Mouse (Mus musculus) limb, embryonic 13.5 days (tissue): Measurements from ENCODE around the gene Dennd1a. TPM values are rescaled to one million over a fixed set of nuclear protein-coding genes. Genes with fewer than 3 reads are reported as not detected.

ENCODE experiments used
- ATAC-seq: fragments of 200-750 bp; cut with Nextera tagmentation; 2 replicates; pipeline ENCODE4 v1.8.0; 2017; ENCODE audit warnings: low read depth, moderate number of reproducible peaks, moderate TSS enrichment; ENCODE audit not compliant: low FRiP score
- H3K27ac ChIP-seq: fragments of 300-500 bp; sonication (generic); 2 replicates; pipeline ENCODE4 v1.5.1; 2015; ENCODE audit warnings: inconsistent platforms, mild to moderate bottlenecking, moderate library complexity
- H3K27me3 ChIP-seq: fragments of 300-500 bp; sonication (generic); 2 replicates; pipeline ENCODE4 v1.6.1; 2015; ENCODE audit warnings: mild to moderate bottlenecking, inconsistent platforms
- H3K36me3 ChIP-seq: fragments of 300-500 bp; sonication (generic); 2 replicates; pipeline ENCODE4 v1.6.1; 2015; ENCODE audit warnings: inconsistent platforms, mild to moderate bottlenecking, moderate library complexity
- H3K4me1 ChIP-seq: fragments of 300-500 bp; sonication (generic); 2 replicates; pipeline ENCODE4 v1.6.1; 2015; ENCODE audit warnings: inconsistent platforms
- H3K4me2 ChIP-seq: fragments of 300-500 bp; sonication (generic); replicated peaks from 2 replicates; pipeline ENCODE4 v1.6.1; 2015; ENCODE audit warnings: inconsistent platforms, mild to moderate bottlenecking, moderate library complexity
- H3K4me3 ChIP-seq: fragments of 300-500 bp; sonication (generic); 2 replicates; pipeline ENCODE4 v1.5.1; 2015; ENCODE audit warnings: moderate library complexity, mild to moderate bottlenecking, inconsistent platforms
- H3K9ac ChIP-seq: fragments of 300-500 bp; sonication (generic); 2 replicates; pipeline ENCODE4 v1.6.1; 2015; ENCODE audit warnings: mild to moderate bottlenecking, inconsistent platforms
- H3K9me3 ChIP-seq: fragments of 300-500 bp; sonication (generic); 2 replicates; pipeline ENCODE4 v1.6.1; 2016; ENCODE audit warnings: inconsistent platforms
- WGBS: fragments of 180-500 bp; shearing (Covaris S2); methylation state at CpG from one replicate; pipeline ENCODE4 v1.1.7; 2015; 5-methylcytosine and 5-hydroxymethylcytosine counted together
- polyA plus RNA-seq: library from polyadenylated mRNA; unstranded; fragments of >200 nt; fragmentation: Nextera tagmentation; extraction: Ambion mirVana; gene quantifications from 2 replicates; pipeline ENCODE4 v1.2.1, GENCODE M21; 2015

Dennd1a gene
- polyA plus RNA-seq, 1 experiment from 2014 or later: 15.8 TPM

- H3K9me3 ChIP-seq: no peaks in the 10 kb centered on the region
- H3K36me3 ChIP-seq: no peaks in the 10 kb centered on the region
- H3K27me3 ChIP-seq: no peaks in the 10 kb centered on the region
- 0 out of 2 replicates have a peak, but pooled peaks cover 4% of the 10 kb centered on the region for H3K4me1 ChIP-seq
- H3K27ac ChIP-seq: no peak overlapping the region
- no peak overlapping the region for H3K4me3 ChIP-seq
- no peak overlapping the region for H3K4me2 ChIP-seq
- WGBS: 70% methylated on average over 2 of the region's 2 CpGs
- no peak for ATAC-seq
- H3K9ac ChIP-seq: no peak overlapping the region
These were observed 100.8 kb downstream of the Dennd1a start for GRCm38 (mm10) chr2:38186438-38186837.

- Histone ChIP-seq H3K9ac (no peak overlapping the region), H3K4me1 (0 out of 2 replicates have a peak, but pooled peaks cover 4% of the 10 kb centered on the region), H3K27ac (no peak overlapping the region), H3K36me3 (no peaks in the 10 kb centered on the region), H3K9me3 (no peaks in the 10 kb centered on the region), H3K4me3 (no peak overlapping the region), H3K27me3 (no peaks in the 10 kb centered on the region), H3K4me2 (no peak overlapping the region)
- 95% methylated on average over 3 of the region's 3 CpGs for WGBS
- ATAC-seq: no peak
These were observed 102.2 kb downstream of the Dennd1a start for GRCm38 (mm10) chr2:38184977-38185376.

DNA sequence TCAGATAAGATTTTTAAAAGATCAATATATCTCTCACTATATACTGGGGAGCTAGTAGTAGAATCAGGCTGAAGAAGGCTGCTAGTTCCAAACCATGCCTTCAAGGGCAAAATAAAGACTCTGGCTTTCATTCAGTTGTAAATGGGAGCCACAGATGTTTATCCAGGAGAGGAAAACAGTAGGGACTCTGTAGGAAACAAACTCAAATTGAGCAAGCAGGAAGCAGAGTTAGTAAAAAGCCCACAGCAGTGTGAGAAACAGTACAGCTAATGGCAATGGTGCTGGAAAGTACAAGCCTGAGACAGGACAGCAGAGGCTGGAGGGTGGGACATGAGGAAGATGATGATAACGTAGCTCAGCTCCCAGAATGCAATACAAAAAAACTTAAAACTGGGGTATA is 103.3 kb downstream of the Dennd1a start:
- no peak overlapping the region for H3K27ac ChIP-seq

DNA sequence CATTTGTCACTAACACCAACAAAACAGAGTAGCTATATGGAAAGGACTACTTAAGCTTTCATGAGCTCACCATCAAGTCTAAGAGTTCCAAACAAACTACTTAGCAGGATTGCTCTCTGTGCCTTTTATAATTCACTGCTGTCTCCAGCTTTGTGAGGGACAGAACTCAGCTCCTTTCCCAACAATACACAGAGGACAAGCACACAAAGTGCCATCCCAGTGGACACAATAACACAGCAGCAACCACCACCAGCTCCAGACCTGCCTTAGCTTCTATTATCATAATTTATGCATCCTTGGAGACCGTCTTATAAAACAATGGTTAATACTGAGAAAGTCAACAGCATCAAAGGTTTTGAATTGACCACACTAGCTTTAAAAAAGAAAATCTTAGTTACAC is 104.9 kb downstream of the Dennd1a start:
- Histone ChIP-seq H3K9me3 (no peaks in the 10 kb centered on the region), H3K27ac (no peak overlapping the region), H3K27me3 (no peaks in the 10 kb centered on the region), H3K4me3 (no peak overlapping the region), H3K36me3 (no peaks in the 10 kb centered on the region), H3K4me2 (no peak overlapping the region), H3K4me1 (0 out of 2 replicates have a peak, but pooled peaks cover 4% of the 10 kb centered on the region), H3K9ac (no peak overlapping the region)
- no peak for ATAC-seq
- 87% methylated on average over 1 of the region's 1 CpGs for WGBS

More for the DNA sequence above, 103.3 kb downstream of the Dennd1a start:
- H3K4me2 ChIP-seq: no peak overlapping the region
- H3K4me3 ChIP-seq: no peak overlapping the region
- no peak for ATAC-seq
- no peaks in the 10 kb centered on the region for H3K9me3 ChIP-seq
- H3K27me3 ChIP-seq: no peaks in the 10 kb centered on the region
- no peak overlapping the region for H3K9ac ChIP-seq
- 0 out of 2 replicates have a peak, but pooled peaks cover 4% of the 10 kb centered on the region for H3K4me1 ChIP-seq
- 64% methylated on average over 1 of the region's 1 CpGs for WGBS
- H3K36me3 ChIP-seq: no peaks in the 10 kb centered on the region

GRCm38 (mm10) chr2:38177583-38177978 is 109.6 kb downstream of the Dennd1a start:
- H3K4me1 ChIP-seq: no peaks in the 10 kb centered on the region
- no peak overlapping the region for H3K4me3 ChIP-seq
- no peaks in the 10 kb centered on the region for H3K9me3 ChIP-seq
- H3K27me3 ChIP-seq: no peaks in the 10 kb centered on the region
- H3K4me2 ChIP-seq: no peak overlapping the region
- no peak overlapping the region for H3K9ac ChIP-seq
- ATAC-seq: no peak
- H3K36me3 ChIP-seq: no peaks in the 10 kb centered on the region
- no peak overlapping the region for H3K27ac ChIP-seq

- H3K27me3 ChIP-seq: no peaks in the 10 kb centered on the region
- H3K4me2 ChIP-seq: no peak overlapping the region
- no peaks in the 10 kb centered on the region for H3K9me3 ChIP-seq
- no peak overlapping the region for H3K9ac ChIP-seq
- no peak for ATAC-seq
- no peaks in the 10 kb centered on the region for H3K4me1 ChIP-seq
- WGBS: 87% methylated on average over 4 of the region's 4 CpGs
- H3K4me3 ChIP-seq: no peak overlapping the region
- H3K36me3 ChIP-seq: no peaks in the 10 kb centered on the region
- H3K27ac ChIP-seq: no peak overlapping the region
These were observed 110.2 kb downstream of the Dennd1a start for GRCm38 (mm10) chr2:38176870-38177582.

DNA sequence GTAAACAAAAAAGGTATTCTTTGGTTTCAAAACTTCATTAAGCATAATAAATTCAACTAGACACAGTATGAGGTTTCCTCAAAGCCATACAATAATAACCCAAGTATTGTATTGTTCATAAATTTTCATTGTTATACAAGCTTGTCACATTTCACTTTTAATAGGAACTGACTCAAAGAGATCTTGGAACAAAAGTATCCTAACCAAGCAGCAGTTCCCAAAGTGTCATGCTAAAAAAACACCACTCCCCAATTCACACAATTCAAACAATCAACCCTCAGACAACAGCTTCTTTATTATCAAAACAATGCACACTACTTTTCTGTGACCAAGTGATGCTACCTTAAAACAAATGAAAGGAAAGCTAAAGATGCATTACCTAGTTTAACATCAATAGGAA is 111.9 kb downstream of the Dennd1a start:
- no peak for ATAC-seq
- Histone ChIP-seq H3K27me3 (no peaks in the 10 kb centered on the region), H3K4me2 (no peak overlapping the region), H3K4me1 (no peaks in the 10 kb centered on the region), H3K36me3 (no peaks in the 10 kb centered on the region), H3K9me3 (no peaks in the 10 kb centered on the region), H3K27ac (no peak overlapping the region), H3K9ac (no peak overlapping the region), H3K4me3 (no peak overlapping the region)

DNA sequence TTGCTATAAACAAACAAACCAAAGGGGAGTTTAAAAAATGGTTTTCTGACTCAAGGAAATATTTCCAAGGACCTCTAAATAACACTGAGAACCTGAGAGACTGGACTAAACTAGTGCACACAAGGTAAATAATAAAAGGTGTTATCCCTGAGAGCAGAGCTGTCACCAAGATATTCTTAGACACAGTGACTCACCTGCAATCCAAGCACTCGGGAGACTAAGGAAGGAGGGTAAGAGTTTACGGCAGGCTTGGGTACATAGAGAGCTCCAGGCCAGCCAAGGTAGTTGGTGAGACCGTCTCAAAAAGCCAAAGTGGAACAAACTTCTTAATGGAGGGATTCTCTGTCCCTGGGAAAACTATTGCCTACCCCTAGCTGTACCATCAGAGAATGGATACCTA is 118.6 kb downstream of the Dennd1a start:
- H3K4me2 ChIP-seq: no peak overlapping the region
- no peaks in the 10 kb centered on the region for H3K27me3 ChIP-seq
- no peak overlapping the region for H3K9ac ChIP-seq
- H3K36me3 ChIP-seq: no peaks in the 10 kb centered on the region
- no peak overlapping the region for H3K4me3 ChIP-seq
- no peaks in the 10 kb centered on the region for H3K9me3 ChIP-seq
- ATAC-seq: no peak
- 76% methylated on average over 3 of the region's 3 CpGs for WGBS
- no peak overlapping the region for H3K27ac ChIP-seq
- H3K4me1 ChIP-seq: peaks cover 8% of the 10 kb centered on the region; the same call in 1 of the 2 replicates

- ATAC-seq: no peak
- no peak overlapping the region for H3K9ac ChIP-seq
- H3K9me3 ChIP-seq: no peaks in the 10 kb centered on the region
- H3K27ac ChIP-seq: no peak overlapping the region
- H3K27me3 ChIP-seq: no peaks in the 10 kb centered on the region
- no peak overlapping the region for H3K4me2 ChIP-seq
- WGBS: 78% methylated on average over 5 of the region's 5 CpGs
- H3K4me1 ChIP-seq: peaks cover 11% of the 10 kb centered on the region; the same call in 1 of the 2 replicates
- H3K36me3 ChIP-seq: no peaks in the 10 kb centered on the region
- no peak overlapping the region for H3K4me3 ChIP-seq
These were observed 121.2 kb downstream of the Dennd1a start for GRCm38 (mm10) chr2:38165966-38166365.

- H3K4me2 ChIP-seq: peak overlapping the region; percentile 19; the same call in 1 of the 2 replicates
- H3K27me3 ChIP-seq: no peaks in the 10 kb centered on the region
- no peaks in the 10 kb centered on the region for H3K36me3 ChIP-seq
- H3K9ac ChIP-seq: no peak overlapping the region
- WGBS: 65% methylated on average over 5 of the region's 5 CpGs
- no peak for ATAC-seq
- H3K4me1 ChIP-seq: peaks cover 11% of the 10 kb centered on the region; the same call in 1 of the 2 replicates
- H3K27ac ChIP-seq: no peak overlapping the region
- no peak overlapping the region for H3K4me3 ChIP-seq
- H3K9me3 ChIP-seq: no peaks in the 10 kb centered on the region
These were observed 122.7 kb downstream of the Dennd1a start for GRCm38 (mm10) chr2:38164326-38165035.

GRCm38 (mm10) chr2:38162486-38162885 is 124.7 kb downstream of the Dennd1a start:
- Histone ChIP-seq H3K36me3 (no peaks in the 10 kb centered on the region), H3K27me3 (no peaks in the 10 kb centered on the region), H3K27ac (no peak overlapping the region), H3K9me3 (no peaks in the 10 kb centered on the region), H3K4me1 (peaks cover 9% of the 10 kb centered on the region; the same call in 1 of the 2 replicates), H3K4me3 (no peak overlapping the region), H3K9ac (no peak overlapping the region), H3K4me2 (no peak overlapping the region)
- 90% methylated on average over 3 of the region's 3 CpGs for WGBS
- no peak for ATAC-seq

- H3K27me3 ChIP-seq: no peaks in the 10 kb centered on the region
These were observed 125.7 kb downstream of the Dennd1a start for GRCm38 (mm10) chr2:38161484-38161883.

More at GRCm38 (mm10) chr2:38161484-38161883, 125.7 kb downstream of the Dennd1a start:
- Histone ChIP-seq H3K4me3 (no peak overlapping the region), H3K36me3 (no peaks in the 10 kb centered on the region), H3K4me2 (no peak overlapping the region), H3K4me1 (peaks cover 9% of the 10 kb centered on the region; the same call in 1 of the 2 replicates), H3K9ac (no peak overlapping the region), H3K27ac (no peak overlapping the region), H3K9me3 (no peaks in the 10 kb centered on the region)
- 89% methylated on average over 1 of the region's 1 CpGs for WGBS
- no peak for ATAC-seq
